Mouse (Mus musculus) thymus, adult 2 months (tissue): ENCODE measurements around the gene Faf2.

Experiments used
- CTCF ChIP-seq: fragments of 200-500 bp; IDR thresholded peaks from 2 replicates; pipeline ENCODE4 v1.5.1; 2012; ENCODE audit warnings: mild to moderate bottlenecking, control low read depth, low read length, moderate library complexity, borderline replicate concordance; ENCODE audit not compliant: control insufficient read depth, poor library complexity, insufficient read depth; ENCODE audit errors: extremely low read depth
- POLR2A ChIP-seq: fragments of 200-500 bp; IDR thresholded peaks from 2 replicates; pipeline ENCODE4 v1.6.1; 2012; ENCODE audit warnings: mild to moderate bottlenecking, low read length, control low read depth, moderate library complexity; ENCODE audit not compliant: control insufficient read depth, poor library complexity, insufficient read depth; ENCODE audit errors: extremely low read depth

- TF ChIP-seq POLR2A: no peak
- TF ChIP-seq CTCF: no peak
These were observed 48.9 kb downstream of the Faf2 start for GRCm38 (mm10) chr13:54670491-54670890.
